Mouse (Mus musculus) liver, embryonic 14.5 days (tissue): ENCODE measurements around the gene BC005624. TPM values are rescaled to one million over a fixed set of nuclear protein-coding genes. Genes with fewer than 3 reads are reported as not detected.
"Not testable (repeated sequence)": the region's sequence is repeated elsewhere in the genome, so short reads cannot be mapped to it uniquely, and the experiment has no call there.

ENCODE experiments used
- ATAC-seq: fragments of 200-750 bp; cut with Nextera tagmentation; 2 replicates; pipeline ENCODE4 v1.8.0; 2017; ENCODE audit warnings: moderate number of reproducible peaks, mild to moderate bottlenecking, moderate library complexity; ENCODE audit not compliant: insufficient read depth
- DNase-seq, 3 experiments: peaks; one replicate each; pipeline ENCODE4 v3.0.0-alpha.2; 2012 to 2013; ENCODE audit warnings: low read depth in 3 of 3, low spot score in 3 of 3
- H3K27ac ChIP-seq: fragments of 300-500 bp; sonication (generic); 2 replicates; pipeline ENCODE4 v1.5.1; 2014; ENCODE audit warnings: moderate library complexity, mild to moderate bottlenecking, control low read depth, inconsistent platforms
- H3K27me3 ChIP-seq: fragments of 300-500 bp; sonication (generic); 2 replicates; pipeline ENCODE4 v1.6.1; 2014; ENCODE audit warnings: mild to moderate bottlenecking, low read length, moderate library complexity; ENCODE audit not compliant: control insufficient read depth, insufficient read depth
- H3K36me3 ChIP-seq: fragments of 300-500 bp; sonication (generic); replicated peaks from 2 replicates; pipeline ENCODE4 v1.6.1; 2014; ENCODE audit warnings: low read depth; ENCODE audit not compliant: control insufficient read depth, insufficient read depth
- H3K4me1 ChIP-seq, 2 experiments: fragments of 200-500 bp in 1 of 2; fragments of 300-500 bp in 1 of 2; sonication (generic) in 1 of 2; replicated peaks; 2 replicates each; pipeline ENCODE4 v1.6.1; 2012 to 2014; ENCODE audit warnings: antibody characterized with exemption in 1 of 2, inconsistent platforms in 1 of 2, low read length in 1 of 2; ENCODE audit not compliant: control insufficient read depth in 2 of 2, insufficient read depth in 2 of 2
- H3K4me2 ChIP-seq: fragments of 300-500 bp; sonication (generic); 2 replicates; pipeline ENCODE4 v1.6.1; 2014; ENCODE audit warnings: low read depth, mild to moderate bottlenecking, control low read depth, moderate library complexity
- H3K4me3 ChIP-seq, 2 experiments: fragments of 200-500 bp in 1 of 2; fragments of 300-500 bp in 1 of 2; sonication (generic) in 1 of 2; 2 replicates each; pipeline ENCODE4 v1.5.1; 2012 to 2014; ENCODE audit warnings: low read depth in 2 of 2, low read length in 2 of 2, mild to moderate bottlenecking in 2 of 2, control low read depth in 1 of 2, inconsistent platforms in 1 of 2, moderate library complexity in 1 of 2; ENCODE audit not compliant: insufficient read depth in 1 of 2
- H3K9ac ChIP-seq: fragments of 300-500 bp; sonication (generic); replicated peaks from 2 replicates; pipeline ENCODE4 v1.6.1; 2014; ENCODE audit warnings: mild to moderate bottlenecking, control low read depth, moderate library complexity
- H3K9me3 ChIP-seq: fragments of 300-500 bp; sonication (generic); 2 replicates; pipeline ENCODE4 v1.6.1; 2016; ENCODE audit warnings: low read length, mixed read lengths; ENCODE audit not compliant: control insufficient read depth
- CTCF ChIP-seq: IDR thresholded peaks from 2 replicates; pipeline ENCODE4 v1.5.1; 2016; ENCODE audit warnings: antibody characterized with exemption, low read depth, control low read depth
- EP300 ChIP-seq: IDR thresholded peaks from 2 replicates; pipeline ENCODE4 v1.6.1; 2016; ENCODE audit warnings: antibody characterized with exemption, low read depth
- WGBS: fragments of 180-500 bp; shearing (Covaris S2); extraction: QIAGEN DNeasy Blood & Tissue Kit; methylation state at CpG from one replicate; pipeline ENCODE4 v1.1.7; 2014; ENCODE audit not compliant: insufficient replicate concordance; 5-methylcytosine and 5-hydroxymethylcytosine counted together
- polyA plus RNA-seq, 2 experiments: library from polyadenylated mRNA; depleted of rRNA in 1 of 2; stranded (reverse) in 1 of 2; unstranded in 1 of 2; fragments of >200 nt; fragmentation: Nextera tagmentation in 1 of 2; extraction: Ambion mirVana in 1 of 2; gene quantifications; 2 replicates each; pipeline versions ENCODE4 v1.2.1 to v1.2.3; 2012 to 2014

Gene BC005624
- polyA plus RNA-seq, 2 experiments = 22.2 to 24.4 TPM

- DNase-seq = no peak
- no peak overlapping the region for H3K27ac ChIP-seq
- no peaks in the 10 kb centered on the region for H3K36me3 ChIP-seq
- WGBS = 76% methylated on average over 3 of the region's 3 CpGs
- no peak overlapping the region for H3K4me3 ChIP-seq
- no peaks in the 10 kb centered on the region for H3K9me3 ChIP-seq
- TF ChIP-seq EP300 = no peak
- no peak for TF ChIP-seq CTCF
- H3K27me3 ChIP-seq = no peaks in the 10 kb centered on the region
- H3K9ac ChIP-seq = no peak overlapping the region
- no peak overlapping the region for H3K4me2 ChIP-seq
- ATAC-seq = no peak
- no peaks in the 10 kb centered on the region for H3K4me1 ChIP-seq
These were observed 45.2 kb downstream of the BC005624 start for GRCm38 (mm10) chr2:30936808-30937207.

- no peak overlapping the region for H3K4me3 ChIP-seq
- DNase-seq (no peak), ATAC-seq (no peak)
- TF ChIP-seq EP300 (no peak), CTCF (peak; percentile 92)
- no peaks in the 10 kb centered on the region for H3K9me3 ChIP-seq
- H3K36me3 ChIP-seq = no peaks in the 10 kb centered on the region
- H3K27me3 ChIP-seq = no peaks in the 10 kb centered on the region
- H3K27ac ChIP-seq = no peak overlapping the region
- peaks cover 7 to 8% of the 10 kb centered on the region in 2 experiments for H3K4me1 ChIP-seq
- 15% methylated on average over 7 of the region's 7 CpGs for WGBS
- H3K4me2 ChIP-seq = no peak overlapping the region
- no peak overlapping the region for H3K9ac ChIP-seq
These were observed 48.0 kb downstream of the BC005624 start for GRCm38 (mm10) chr2:30933917-30934450.

GRCm38 (mm10) chr2:30933032-30933431 is 49.0 kb downstream of the BC005624 start:
- TF ChIP-seq EP300 (no peak), CTCF (no peak)
- DNase-seq = no peak
- Histone ChIP-seq H3K9me3 (no peaks in the 10 kb centered on the region), H3K9ac (no peak overlapping the region), H3K4me1 (peaks cover 15 to 16% of the 10 kb centered on the region in 2 experiments), H3K27ac (no peak overlapping the region), H3K36me3 (no peaks in the 10 kb centered on the region), H3K27me3 (no peaks in the 10 kb centered on the region), H3K4me2 (no peak overlapping the region), H3K4me3 (no peak overlapping the region)
- 63% methylated on average over 6 of the region's 6 CpGs for WGBS
- no peak for ATAC-seq

GRCm38 (mm10) chr2:30931922-30932321 is 50.1 kb downstream of the BC005624 start:
- H3K4me3 ChIP-seq = no peak overlapping the region
- no peaks in the 10 kb centered on the region for H3K36me3 ChIP-seq
- 60% methylated on average over 3 of the region's 3 CpGs for WGBS
- ATAC-seq = no peak
- H3K27me3 ChIP-seq = no peaks in the 10 kb centered on the region
- no peak for DNase-seq
- no peak for TF ChIP-seq CTCF
- no peak for TF ChIP-seq EP300
- no peak overlapping the region for H3K9ac ChIP-seq
- no peaks in the 10 kb centered on the region for H3K9me3 ChIP-seq
- H3K4me1 ChIP-seq = peaks cover 15 to 16% of the 10 kb centered on the region in 2 experiments
- no peak overlapping the region for H3K4me2 ChIP-seq
- no peak overlapping the region for H3K27ac ChIP-seq

DNA sequence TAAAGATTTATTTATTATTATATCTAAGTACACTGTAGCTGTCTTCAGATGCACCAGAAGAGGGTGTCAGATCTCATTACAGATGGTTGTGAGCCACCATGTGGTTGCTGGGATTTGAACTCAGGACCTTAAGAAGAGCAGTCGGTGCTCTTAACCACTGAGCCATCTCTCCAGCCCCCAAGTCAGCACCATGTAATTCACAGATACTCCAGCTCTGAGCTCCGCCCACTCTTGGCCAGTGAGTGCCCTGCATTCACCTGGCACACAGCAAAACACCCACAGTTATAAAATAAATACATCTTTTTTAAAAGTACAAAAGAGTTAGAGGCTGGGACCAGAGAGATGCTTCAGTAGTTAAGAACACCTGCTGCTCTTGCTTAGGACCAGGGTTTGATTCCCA is 51.2 kb downstream of the BC005624 start:
- H3K27me3 ChIP-seq, DNase-seq, H3K9ac ChIP-seq, H3K9me3 ChIP-seq, H3K36me3 ChIP-seq, H3K4me3 ChIP-seq, H3K4me2 ChIP-seq, H3K27ac ChIP-seq, ATAC-seq: not testable (repeated sequence)
- WGBS = 74% methylated on average over 2 of the region's 2 CpGs
- peaks cover 15 to 16% of the 10 kb centered on the region in 2 experiments for H3K4me1 ChIP-seq
